Mouse (Mus musculus) testis, adult 2 months (tissue): ENCODE measurements at regions not wholly inside any gene's neighbourhood (a gene's known extent, or its start where the extent isn't known, plus 50 kb on each side); places are given as distances from the start of the nearest gene placed in this dataset.

Experiments
- CTCF ChIP-seq: fragments of 200-500 bp; IDR thresholded peaks from 2 replicates; pipeline ENCODE4 v1.5.1; 2012; ENCODE audit warnings: low read depth, mild to moderate bottlenecking, inconsistent platforms, low read length, moderate library complexity; ENCODE audit not compliant: control insufficient read depth, insufficient read depth, insufficient replicate concordance
- POLR2A ChIP-seq: fragments of 200-500 bp; IDR thresholded peaks from 2 replicates; pipeline ENCODE4 v1.6.1; 2012; ENCODE audit warnings: low read depth, mild to moderate bottlenecking, inconsistent platforms, low read length, moderate library complexity; ENCODE audit not compliant: control insufficient read depth

- TF ChIP-seq POLR2A (no peak), CTCF (no peak)
These were observed 260.2 kb downstream of the Gm12728 start for GRCm38 (mm10) chr4:106049880-106050279.
